9 mouse cellular contexts compared by ENCODE assay signal in genomic region chr17:86986449-86987138, GRCm38 (mm10). TPM values are rescaled to one million over a fixed set of nuclear protein-coding genes. Genes with fewer than 3 reads are reported as not detected.
A peak's percentile ranks its signal among the peaks of the same experiment; 100 is the strongest.
DNase-seq lines count a peak whose midpoint lies in the region; ATAC-seq and TF ChIP-seq lines count a peak whose summit lies in the region.
"Had no signal": no experiment of that assay in that cellular context is flagged by ENCODE, and none has a peak within 500 bp of the region (broad histone marks: within the 10 kb centered on the region; RNA-seq: fewer than 3 reads in every experiment).

No protein-coding gene starts in this region.

- H3K9ac ChIP-seq in heart, embryonic 14.5 days (ENCODE audit: low read length): no peak overlapping the region
- no peak overlapping the region for H3K9ac ChIP-seq in limb, embryonic 14.5 days (ENCODE audit: low read depth, low read length, severe bottlenecking)

- TF ChIP-seq CTCF in brain, embryonic 14.5 days (IDR thresholded peaks at IDR 0.05; ENCODE audit: borderline replicate concordance, extremely low read depth, insufficient read depth, insufficient read length): no peak

- H3K4me3 ChIP-seq in heart, embryonic 14.5 days (ENCODE audit: control insufficient read depth in 1 of 2, insufficient read depth in 1 of 2, low read depth in 1 of 2, low read length in 2 of 2): no peak overlapping the region
- no peak overlapping the region for H3K4me3 ChIP-seq in limb, embryonic 14.5 days (replicated peaks; ENCODE audit: low read length)

- peak; percentile 54 for DNase-seq in cerebellum, postnatal 10 days
- DNase-seq in cerebellum, adult 11-12 months: no peak
- peak; percentile 78 for DNase-seq in brain, embryonic 14.5 days (ENCODE audit: low read depth)
- DNase-seq in limb, embryonic 14.5 days (ENCODE audit: low spot score): no peak
- DNase-seq in spleen, postnatal 14 days (ENCODE audit: low spot score in 2 of 2): no peak
- no peak for DNase-seq in adrenal gland, adult 18-20 months (ENCODE audit: low spot score in 2 of 2)
- no peak for DNase-seq in spleen, adult 12 weeks (ENCODE audit: low spot score)

- ATAC-seq in heart, embryonic 14.5 days (ENCODE audit: insufficient number of reproducible peaks, insufficient read depth, low FRiP score, low read depth): no peak
- peak; percentile 42 for ATAC-seq in limb, embryonic 14.5 days (ENCODE audit: low FRiP score, low read depth)
- ATAC-seq: intestine, postnatal 0 days had no signal

- H3K4me1 ChIP-seq in heart, embryonic 14.5 days (ENCODE audit: control insufficient read depth in 2 of 2, insufficient read depth in 2 of 2, low read length in 2 of 2): peaks cover 17 to 68% of the 10 kb centered on the region in 2 experiments
- H3K4me1 ChIP-seq in limb, embryonic 14.5 days (ENCODE audit: control insufficient read depth, insufficient read depth, low read length): 0 out of 2 replicates have a peak, but pooled peaks cover 5% of the 10 kb centered on the region

- H3K9me3 ChIP-seq in heart, embryonic 14.5 days (ENCODE audit: control insufficient read depth, low read length): no peaks in the 10 kb centered on the region
- no peaks in the 10 kb centered on the region for H3K9me3 ChIP-seq in limb, embryonic 14.5 days (ENCODE audit: control insufficient read depth, low read length)

- H3K27me3 ChIP-seq in heart, embryonic 14.5 days (ENCODE audit: control insufficient read depth, insufficient read depth, low read length): no peaks in the 10 kb centered on the region
- H3K27me3 ChIP-seq in limb, embryonic 14.5 days (ENCODE audit: control insufficient read depth, insufficient read depth, low read length): no peaks in the 10 kb centered on the region

- H3K27ac ChIP-seq in heart, embryonic 14.5 days (replicated peaks in 1 of 2; ENCODE audit: control insufficient read depth in 1 of 2, insufficient read depth in 1 of 2, low read depth in 2 of 2, low read length in 2 of 2): peak overlapping the region in 1 of 2 experiments; percentile 55; a peak in 2 of 4 replicates
- no peak overlapping the region for H3K27ac ChIP-seq in limb, embryonic 14.5 days (replicated peaks; ENCODE audit: low read depth, low read length)

- peak overlapping the region; percentile 46 for H3K4me2 ChIP-seq in heart, embryonic 14.5 days (ENCODE audit: low read length)
- no peak overlapping the region for H3K4me2 ChIP-seq in limb, embryonic 14.5 days (replicated peaks; ENCODE audit: low read depth, low read length, severe bottlenecking)

- 52% methylated on average over 17 of the region's 17 CpGs for WGBS in heart, embryonic 14.5 days
- WGBS in limb, embryonic 14.5 days: 56% methylated on average over 17 of the region's 17 CpGs

- peaks cover 30% of the 10 kb centered on the region for H3K36me3 ChIP-seq in heart, embryonic 14.5 days (ENCODE audit: control insufficient read depth, insufficient read depth, low read length)
- peaks cover 8% of the 10 kb centered on the region; the same call in 1 of the 2 replicates for H3K36me3 ChIP-seq in limb, embryonic 14.5 days (ENCODE audit: control insufficient read depth, insufficient read depth, low read length)

- TF ChIP-seq POLR2A in brain, embryonic 14.5 days (IDR thresholded peaks at IDR 0.05; ENCODE audit: borderline replicate concordance, extremely low read depth, insufficient read depth, insufficient read length, poor library complexity, severe bottlenecking): no peak
- TF ChIP-seq POLR2A in limb, embryonic 14.5 days (IDR thresholded peaks at IDR 0.05; ENCODE audit: borderline replicate concordance, extremely low read depth, insufficient read depth, insufficient read length): no peak

RNA-seq across cellular contexts. Expression of gene Rhoq, which starts 23.7 kb away (rescaled TPM):
- polyA plus RNA-seq in brain, embryonic 14.5 days (2012; rRNA removed): 15.6 and 19.3 TPM in 2 replicates
- polyA plus RNA-seq in heart, embryonic 14.5 days (2014; fragmentation: Nextera tagmentation; extraction: Ambion mirVana): 28.0 and 33.5 TPM in 2 replicates
- polyA plus RNA-seq in limb, embryonic 14.5 days (2012; rRNA removed): 61.5 and 67.4 TPM in 2 replicates
- 35.3 and 35.4 TPM in 2 replicates for polyA plus RNA-seq in limb, embryonic 14.5 days (2014; fragmentation: Nextera tagmentation; extraction: Ambion mirVana)
- 100 to 1,000 TPM; 106 to 145 TPM for total RNA-seq in adrenal gland, adult 18-20 months (2021)

RNA-seq across cellular contexts. Expression of gene Pigf, which starts 38.6 kb away (rescaled TPM):
- 21.6 and 32.7 TPM in 2 replicates for polyA plus RNA-seq in brain, embryonic 14.5 days (2012; rRNA removed)
- 12.5 and 16.4 TPM in 2 replicates for polyA plus RNA-seq in heart, embryonic 14.5 days (2014; fragmentation: Nextera tagmentation; extraction: Ambion mirVana)
- polyA plus RNA-seq in limb, embryonic 14.5 days (2012; rRNA removed): 21.6 and 23.5 TPM in 2 replicates
- 30.5 and 32.9 TPM in 2 replicates for polyA plus RNA-seq in limb, embryonic 14.5 days (2014; fragmentation: Nextera tagmentation; extraction: Ambion mirVana)
- 10 to 100 TPM; 14.1 to 14.9 TPM for total RNA-seq in adrenal gland, adult 18-20 months (2021)

RNA-seq across cellular contexts. Expression of gene Cript, which starts 38.8 kb away (rescaled TPM):
- polyA plus RNA-seq in brain, embryonic 14.5 days (2012; rRNA removed): 77.1 and 77.5 TPM in 2 replicates
- 121 and 130 TPM in 2 replicates for polyA plus RNA-seq in heart, embryonic 14.5 days (2014; fragmentation: Nextera tagmentation; extraction: Ambion mirVana)
- 36.0 and 42.1 TPM in 2 replicates for polyA plus RNA-seq in limb, embryonic 14.5 days (2012; rRNA removed)
- polyA plus RNA-seq in limb, embryonic 14.5 days (2014; fragmentation: Nextera tagmentation; extraction: Ambion mirVana): 126 and 132 TPM in 2 replicates
- 10 to 100 TPM; 67.8 to 69.8 TPM for total RNA-seq in adrenal gland, adult 18-20 months (2021)

RNA-seq across cellular contexts. Expression of gene Atp6v1e2, which starts 38.9 kb away (rescaled TPM):
- polyA plus RNA-seq in brain, embryonic 14.5 days (2012; rRNA removed): not detected in 2 replicates
- not detected in 2 replicates for polyA plus RNA-seq in heart, embryonic 14.5 days (2014; fragmentation: Nextera tagmentation; extraction: Ambion mirVana)
- polyA plus RNA-seq in limb, embryonic 14.5 days (2012; rRNA removed): not detected in 2 replicates
- polyA plus RNA-seq in limb, embryonic 14.5 days (2014; fragmentation: Nextera tagmentation; extraction: Ambion mirVana): not detected in 2 replicates
- not detected for total RNA-seq in adrenal gland, adult 18-20 months (2021)
- polyA plus RNA-seq: intestine, postnatal 0 days had no signal

Comparison
In these comparisons a context has a peak if more than half of its experiments do, and no peak if none do; other contexts are left out.
1. DNase-seq: peak in cerebellum, postnatal 10 days (2 of 2) and brain, embryonic 14.5 days (single experiment); none in cerebellum, adult 11-12 months (single experiment), limb, embryonic 14.5 days (single experiment), spleen, postnatal 14 days (0 of 2), adrenal gland, adult 18-20 months (0 of 2) and spleen, adult 12 weeks (single experiment).